Mouse (Mus musculus) spleen, adult 2 months (tissue): ENCODE measurements at regions not wholly inside any gene's neighbourhood (a gene's known extent, or its start where the extent isn't known, plus 50 kb on each side); places are given as distances from the start of the nearest gene placed in this dataset.

ENCODE experiments used
- CTCF ChIP-seq: fragments of 200-500 bp; IDR thresholded peaks from 2 replicates; pipeline ENCODE4 v1.5.1; 2011; ENCODE audit warnings: mild to moderate bottlenecking, inconsistent platforms; ENCODE audit not compliant: insufficient read depth, insufficient read length, insufficient replicate concordance; ENCODE audit errors: extremely low read depth
- POLR2A ChIP-seq: fragments of 200-500 bp; IDR thresholded peaks from 2 replicates; pipeline ENCODE4 v1.6.1; 2011; ENCODE audit warnings: low read depth, low read length, inconsistent platforms

GRCm38 (mm10) chr3:7712466-7712865 is 1092.2 kb upstream of the 1700008P02Rik start:
- TF ChIP-seq POLR2A = no peak
- no peak for TF ChIP-seq CTCF
